Mouse (Mus musculus): ENCODE data around the gene Wdr6.

GRCm38 (mm10) chr9:108565881-108566814 is 12.4 kb downstream of the Wdr6 start:
- no peak for TF ChIP-seq CTCF (IDR thresholded peaks at IDR 0.05; ENCODE audit: low read depth, low read length)
- no peak for TF ChIP-seq POLR2A (IDR thresholded peaks at IDR 0.05; ENCODE audit: borderline replicate concordance, low read depth, low read length)

Measured in bone marrow macrophage, adult 2 months (primary cell).